Mouse (Mus musculus): ENCODE measurements around the gene Tmem54. TPM values are rescaled to one million over a fixed set of nuclear protein-coding genes. Genes with fewer than 3 reads are reported as not detected.

Tmem54 gene
- total RNA-seq, 2 experiments from 2014 or later = not detected

GRCm38 (mm10) chr4:129130755-129131303 is 25.5 kb downstream of the Tmem54 start:
- DNase-seq = no peak

GRCm38 (mm10) chr4:129134799-129135585 is 29.6 kb downstream of the Tmem54 start:
- peak; percentile 89 for DNase-seq

DNA sequence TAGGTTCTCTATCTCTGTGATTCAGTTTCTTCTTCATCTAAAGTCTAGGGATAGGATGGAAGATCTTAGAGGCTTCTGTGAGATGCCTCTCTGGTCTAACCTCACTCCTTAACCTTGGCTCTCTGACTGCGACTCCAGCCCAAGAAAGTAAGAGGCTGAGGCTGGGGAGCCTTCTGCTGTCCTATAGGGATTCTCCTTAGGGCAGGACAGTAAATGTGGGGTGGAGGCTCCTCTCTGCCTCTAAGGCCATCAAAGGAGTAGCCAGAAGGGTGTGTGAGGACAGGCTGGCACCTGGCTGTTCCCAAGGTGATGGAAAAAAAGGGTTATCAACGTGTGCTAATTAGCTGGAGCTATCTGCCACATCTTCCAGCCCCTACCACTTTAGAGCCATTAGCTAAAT is 30.3 kb downstream of the Tmem54 start:
- no peak for DNase-seq

DNA sequence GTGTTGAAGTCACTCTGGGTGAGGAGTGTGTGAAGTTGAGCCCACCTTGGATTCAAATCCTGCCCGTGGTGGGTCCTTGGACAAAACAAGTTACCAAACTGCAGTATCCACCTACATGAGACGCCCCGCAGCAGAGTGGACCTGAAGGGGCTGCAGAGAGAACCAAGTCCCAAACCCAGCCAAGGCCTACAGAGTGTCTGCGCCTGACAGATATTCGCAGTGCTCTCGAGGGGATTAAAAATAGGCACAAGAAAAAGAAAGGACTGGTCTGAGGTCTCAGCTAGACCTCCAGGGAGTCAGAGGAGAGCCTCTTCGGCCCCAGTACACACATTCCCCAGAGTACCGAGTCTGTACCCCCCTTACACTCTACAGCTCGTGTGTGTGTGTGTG is 30.8 kb downstream of the Tmem54 start:
- DNase-seq = no peak

- peak; percentile 28 for DNase-seq
These were observed 31.4 kb downstream of the Tmem54 start, which contains the start of gene Fndc5 for GRCm38 (mm10) chr4:129136579-129137391. Gene Fndc5, plus strand, starts transcription at chr4:129136999.

DNA sequence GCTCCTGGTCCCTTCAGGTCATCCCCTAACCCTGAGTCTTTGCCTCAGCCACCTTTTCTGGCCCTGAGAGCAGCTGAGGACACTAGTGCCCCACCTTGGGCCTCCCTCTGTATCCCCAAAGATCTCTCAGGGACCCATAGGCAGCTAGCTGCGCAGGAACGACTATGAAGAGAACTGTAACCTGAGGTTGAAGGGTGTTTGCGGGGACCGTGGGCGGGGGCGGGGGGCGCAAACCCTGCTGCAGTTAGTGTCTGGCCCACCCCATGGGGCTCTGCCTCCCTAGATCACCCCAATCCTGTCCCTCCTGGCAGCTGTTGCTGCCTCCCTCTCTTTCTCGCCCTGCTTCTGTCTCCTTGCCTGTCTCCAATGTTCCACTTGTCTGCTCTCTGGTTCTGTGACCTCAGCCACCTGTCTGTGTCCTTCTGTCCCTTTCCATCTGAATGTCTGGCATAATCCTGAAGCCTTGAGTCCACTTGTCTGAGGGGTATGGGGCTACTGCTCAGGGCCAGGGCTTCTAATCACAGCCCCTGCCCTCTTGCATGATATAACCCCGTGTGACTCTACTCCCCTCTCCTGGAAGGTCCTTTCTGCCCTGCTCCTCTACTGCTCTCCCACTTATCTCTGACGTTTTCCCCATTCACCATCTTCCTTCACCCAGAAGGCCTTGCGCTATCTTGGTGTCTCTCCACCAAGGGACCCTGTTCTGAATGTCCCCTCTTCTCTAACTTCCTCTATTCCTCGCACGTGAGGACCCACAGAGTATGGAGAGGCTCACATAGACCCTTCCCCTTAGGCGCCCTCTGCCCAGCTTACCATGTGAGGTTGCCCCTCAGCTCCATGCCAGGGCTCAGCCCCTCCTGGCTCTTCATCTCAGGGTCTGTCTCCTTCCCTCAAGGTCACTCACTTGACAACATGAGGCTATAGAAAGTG is 32.3 kb downstream of the Tmem54 start:
- DNase-seq = no peak

DNA sequence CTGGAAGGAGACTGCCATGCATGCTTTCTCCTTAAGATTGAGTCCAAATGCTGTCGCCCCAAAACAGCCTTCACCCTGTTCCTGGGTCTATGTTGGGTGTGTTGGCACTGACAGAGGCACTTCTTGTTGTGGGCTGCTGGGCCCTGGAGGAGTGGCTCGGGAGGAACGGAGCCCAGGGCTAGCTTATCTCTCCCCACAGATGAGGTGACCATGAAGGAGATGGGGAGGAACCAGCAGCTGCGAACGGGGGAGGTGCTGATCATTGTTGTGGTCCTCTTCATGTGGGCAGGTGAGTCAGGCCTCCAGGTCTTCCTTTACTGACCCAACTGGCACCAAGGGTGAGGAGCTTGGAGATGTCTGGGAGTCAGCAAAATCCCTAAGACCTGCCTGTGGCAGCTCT is 34.3 kb downstream of the Tmem54 start:
- DNase-seq = no peak

DNA sequence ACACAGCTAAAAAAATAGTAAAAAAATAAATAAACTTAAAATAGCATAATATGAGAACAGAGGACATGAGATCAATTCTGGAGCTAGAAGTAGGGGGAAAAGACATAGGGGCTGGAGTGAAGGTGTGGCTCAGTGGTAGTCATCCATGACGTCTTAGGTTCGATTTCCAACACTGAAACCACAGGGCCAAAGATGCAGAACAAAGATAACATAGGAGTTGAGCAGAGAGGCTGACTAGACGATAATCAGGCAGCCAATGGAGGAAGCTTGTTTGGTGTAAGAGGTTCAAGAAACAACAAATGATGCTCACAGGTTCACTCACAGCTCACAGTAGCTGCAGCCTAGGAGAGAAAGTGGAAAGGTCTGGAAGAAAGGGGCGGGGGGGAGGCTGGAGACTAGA is 35.5 kb downstream of the Tmem54 start:
- no peak for DNase-seq

GRCm38 (mm10) chr4:129141560-129142438 is 36.5 kb downstream of the Tmem54 start:
- DNase-seq = peak; percentile 65

DNA sequence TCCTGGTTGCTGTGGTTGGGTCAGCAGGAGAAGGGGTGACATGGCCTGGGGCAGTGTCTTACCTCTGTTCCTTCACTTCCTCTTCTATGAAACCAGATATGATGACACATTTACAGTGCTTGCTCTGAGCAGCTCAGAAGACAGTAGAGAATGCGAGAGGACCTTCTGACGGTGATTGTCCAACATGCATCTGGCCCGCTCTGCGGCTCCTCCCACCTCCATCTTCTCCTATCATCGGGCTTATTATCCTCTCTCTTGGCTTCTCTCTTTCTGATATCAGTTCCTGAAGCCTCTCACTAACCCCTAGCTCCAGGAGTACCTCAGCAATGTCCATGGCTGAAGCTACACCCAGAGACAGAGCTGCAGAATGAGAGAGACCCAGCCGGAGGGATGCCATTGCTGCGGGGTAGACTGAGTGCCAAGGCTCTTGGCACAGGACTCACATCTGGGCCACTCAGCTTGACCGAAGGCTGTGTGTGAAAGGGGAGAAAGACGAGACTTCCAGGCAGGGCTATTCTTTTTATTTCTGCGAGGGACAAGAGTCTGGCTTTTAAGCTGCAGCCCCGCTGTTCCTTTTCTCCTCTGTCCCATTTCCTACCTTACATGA is 37.2 kb downstream of the Tmem54 start:
- DNase-seq = no peak

GRCm38 (mm10) chr4:129143509-129143908 is 38.2 kb downstream of the Tmem54 start:
- no peak for DNase-seq

- DNase-seq = no peak
These were observed 39.3 kb downstream of the Tmem54 start for GRCm38 (mm10) chr4:129144401-129145367.

- DNase-seq = no peak
These were observed 40.1 kb downstream of the Tmem54 start for GRCm38 (mm10) chr4:129145411-129145810.

DNA sequence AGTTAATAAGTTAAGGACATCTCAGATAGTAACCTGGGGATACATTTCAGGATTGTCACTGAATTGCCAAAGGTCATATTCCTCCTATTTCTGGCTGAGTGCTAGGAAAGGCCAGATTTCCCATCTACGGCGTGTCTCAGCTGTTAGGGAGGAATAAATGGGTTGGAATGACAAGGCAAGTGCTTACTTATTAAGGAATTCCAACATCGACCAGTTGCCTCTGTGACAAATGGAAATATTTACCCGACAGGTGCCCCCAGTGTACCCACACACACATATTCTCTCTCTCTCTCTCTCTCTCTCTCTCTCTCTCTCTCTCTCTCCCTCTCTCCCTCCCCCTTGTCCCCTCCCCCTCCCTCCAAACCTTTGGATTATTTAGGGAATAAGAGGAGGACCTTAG is 40.6 kb downstream of the Tmem54 start:
- DNase-seq = no peak

GRCm38 (mm10) chr4:129146392-129146791 is 41.0 kb downstream of the Tmem54 start:
- no peak for DNase-seq

GRCm38 (mm10) chr4:129147552-129148103 is 42.3 kb downstream of the Tmem54 start:
- no peak for DNase-seq

DNA sequence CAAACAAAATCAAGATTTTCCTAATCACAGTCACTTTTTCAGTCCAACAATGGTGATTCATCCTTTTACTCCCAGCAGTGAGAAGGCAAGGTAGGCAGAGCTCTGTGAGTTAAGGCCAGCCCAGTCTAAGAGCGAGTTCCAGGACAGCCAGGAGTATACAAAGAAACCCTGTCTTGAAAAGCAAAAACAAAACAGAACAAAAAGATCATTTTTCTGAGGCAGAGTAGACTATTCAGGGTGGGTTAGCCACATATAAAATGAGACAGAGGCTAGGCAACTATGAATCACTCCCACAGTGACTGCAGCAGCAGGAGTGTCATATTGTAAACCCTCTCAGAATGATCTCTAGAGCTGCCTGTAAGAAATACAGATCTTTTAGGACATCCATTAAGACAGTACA is 44.0 kb downstream of the Tmem54 start:
- DNase-seq = no peak

- DNase-seq = no peak
These were observed 46.0 kb downstream of the Tmem54 start for GRCm38 (mm10) chr4:129151276-129151811.

- DNase-seq = no peak
These were observed 52.2 kb downstream of the Tmem54 start for GRCm38 (mm10) chr4:129157541-129157940.
